Mouse (Mus musculus) heart, postnatal 14 days (tissue): ENCODE data around the gene Ebf4. TPM values are rescaled to one million over a fixed set of nuclear protein-coding genes. Genes with fewer than 3 reads are reported as not detected.

Experiments
- DNase-seq, 2 experiments: peaks; one replicate each; pipeline ENCODE4 v3.0.0; 2021 to 2022
- intact Hi-C: fragments of 180-260 bp; cut with DNase I; formaldehyde crosslinking; loops from one replicate; pipeline ENCODE4 v1.15.1; 2025
- total RNA-seq, 2 experiments: library from RNA; stranded (reverse); gene quantifications; 2 replicates each; pipeline ENCODE4 v1.2.3; 2021

Ebf4 gene
- total RNA-seq, 2 experiments from 2014 or later, result 0.68 to 1.1 TPM

DNA sequence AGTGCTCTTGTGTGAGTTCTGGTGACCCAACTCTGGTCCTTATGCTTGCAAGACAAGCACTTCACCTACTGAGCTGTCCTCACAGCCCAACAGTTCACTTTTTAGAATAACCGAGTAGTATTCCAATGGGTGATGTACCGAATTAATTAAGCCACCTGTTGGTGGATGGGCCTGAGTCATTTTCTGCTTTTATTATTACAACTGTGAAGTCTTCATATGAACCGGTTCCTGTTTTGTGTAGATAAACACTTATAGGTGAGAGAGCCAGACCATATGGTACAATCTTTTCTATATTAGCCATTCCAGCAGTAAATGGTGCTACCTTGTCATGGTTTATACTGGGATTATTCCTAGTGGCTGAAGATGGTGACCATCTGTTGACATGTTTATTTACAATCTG is 117.8 kb downstream of the Ebf4 start:
- intact Hi-C loops, result no loop called here
- no peak for DNase-seq

DNA sequence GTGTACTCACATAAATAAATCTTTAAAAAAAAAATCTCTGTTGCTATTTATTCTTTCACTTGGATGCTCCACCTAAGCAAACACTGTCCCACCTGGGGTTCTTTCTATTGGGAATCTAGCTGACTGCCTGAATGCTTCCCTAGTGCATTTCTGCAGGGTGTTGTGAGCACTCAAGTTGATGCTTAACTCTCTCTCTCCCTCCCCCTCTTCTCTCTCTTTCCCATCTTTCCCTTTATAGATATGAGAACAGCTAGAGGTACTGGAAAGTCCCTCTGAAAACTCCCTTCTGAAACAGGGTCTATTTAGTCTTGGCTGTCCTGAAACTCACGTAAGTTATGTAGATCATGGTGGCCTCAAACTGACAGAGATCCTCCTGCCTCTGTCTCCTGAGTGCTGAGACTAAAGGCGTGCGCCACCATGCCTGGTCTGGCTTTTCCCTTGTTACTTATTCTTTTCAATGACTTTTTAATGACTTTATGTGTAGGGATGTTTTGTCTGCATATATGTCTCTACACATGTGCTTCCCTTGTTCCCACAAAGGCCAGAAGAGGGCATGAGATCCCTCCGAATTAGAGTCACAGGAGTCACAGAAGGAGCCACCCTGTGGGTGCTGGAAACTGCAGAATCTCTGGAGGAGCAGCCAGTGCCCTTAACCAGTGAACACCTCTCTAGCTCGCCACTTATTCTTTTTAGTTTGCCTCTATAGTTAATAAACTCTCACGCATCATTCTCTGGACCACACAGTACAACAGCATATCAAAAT is 119.3 kb downstream of the Ebf4 start:
- no peak for DNase-seq
- intact Hi-C loops, result no loop called here

Other genes with a start within 250 kb of the Ebf4 start
- gene Tgm6, start 182.8 kb upstream of the Ebf4 start, total RNA-seq, result not detected
- gene Snrpb, start 115.8 kb upstream of the Ebf4 start, total RNA-seq, result 100 to 1,000 TPM; 141 to 159 TPM
- gene Tmc2, start 100.0 kb upstream of the Ebf4 start, total RNA-seq, result not detected
- 10 to 100 TPM; 35.0 to 36.9 TPM for gene Nop56, start 20.7 kb upstream of the Ebf4 start, total RNA-seq
- gene Idh3b, start 10.6 kb upstream of the Ebf4 start, total RNA-seq, result 100 to 1,000 TPM; 678 to 685 TPM
- gene Cpxm1, start 102.4 kb downstream of the Ebf4 start, total RNA-seq, result 10 to 100 TPM in 1 of 2 experiments, 1 to 10 TPM in 1; 9.5 to 10.4 TPM
- gene Gm28372, start 110.1 kb downstream of the Ebf4 start, total RNA-seq, result not detected
- gene 1700020A23Rik, start 110.1 kb downstream of the Ebf4 start, total RNA-seq, result not detected
- not detected for gene Tmem239, start 111.3 kb downstream of the Ebf4 start, total RNA-seq
- 10 to 100 TPM; 25.1 to 29.4 TPM for gene Vps16, start 129.2 kb downstream of the Ebf4 start, total RNA-seq
- gene Pced1a, start 129.5 kb downstream of the Ebf4 start, total RNA-seq, result 1 to 10 TPM; 4.7 to 5.5 TPM
- gene Ptpra, start 155.1 kb downstream of the Ebf4 start, total RNA-seq, result 10 to 100 TPM; 61.8 to 63.8 TPM